Mouse (Mus musculus): ENCODE data around the gene Gm49373. TPM values are rescaled to one million over a fixed set of nuclear protein-coding genes. Genes with fewer than 3 reads are reported as not detected.
A peak's percentile ranks its signal among the peaks of the same experiment; 100 is the strongest.

Gene Gm49373
- polyA plus RNA-seq, 1 experiment from 2014 or later: 0.15 TPM

DNA sequence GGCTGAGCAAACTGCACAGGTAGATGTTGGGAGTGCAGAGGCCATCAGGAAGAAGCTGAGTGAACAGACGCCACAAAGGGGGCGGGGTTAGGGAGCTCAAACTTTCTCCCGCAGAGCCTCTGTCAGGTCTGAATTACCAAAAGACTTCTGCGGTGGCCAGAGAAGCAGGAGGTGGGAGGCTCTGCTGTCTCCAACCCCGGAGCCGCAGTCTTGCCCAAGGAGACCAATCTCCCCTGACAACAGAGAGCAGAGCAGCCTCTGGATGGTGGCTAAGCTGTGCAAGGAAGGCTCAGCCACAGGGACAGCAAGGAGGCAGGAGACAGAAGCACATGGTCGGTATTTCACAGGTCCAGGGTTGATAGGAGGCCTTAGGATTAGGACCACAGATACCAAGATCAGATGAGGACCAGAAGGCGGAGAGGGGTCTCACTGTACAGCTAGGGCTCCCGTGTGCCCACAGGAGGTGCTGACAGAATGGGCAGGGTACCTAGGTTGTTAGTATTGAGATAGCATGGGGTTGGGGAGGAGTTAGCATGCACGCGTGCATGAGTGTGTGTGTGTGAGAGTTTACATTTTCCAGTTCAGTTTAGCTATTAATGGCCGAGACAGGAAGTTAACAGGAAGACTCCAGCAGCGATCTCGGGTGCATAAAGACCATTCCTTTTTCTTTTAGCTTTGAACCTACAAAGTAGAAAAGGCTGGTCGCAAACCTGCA lies 27.7 kb upstream of the Gm49373 start:
- TF ChIP-seq CTCF (IDR thresholded peaks at IDR 0.05): no peak
- in situ Hi-C loops (cut with MboI; ENCODE audit: low pct_unique_long_range_greater_than_20kb): no loop called here
- no peaks in the 10 kb centered on the region for H3K27me3 ChIP-seq
- DNase-seq (ENCODE audit: low read depth, low spot score): no peak
- CTCF ChIA-PET: no interaction called here
- ATAC-seq: no peak
- POLR2A ChIA-PET: interaction anchor here (0.7 to 1.2 kb wide), 3 partner anchors 16 to 34 kb away, joined by 3 read pairs; no protein-coding TSS in a partner anchor

DNA sequence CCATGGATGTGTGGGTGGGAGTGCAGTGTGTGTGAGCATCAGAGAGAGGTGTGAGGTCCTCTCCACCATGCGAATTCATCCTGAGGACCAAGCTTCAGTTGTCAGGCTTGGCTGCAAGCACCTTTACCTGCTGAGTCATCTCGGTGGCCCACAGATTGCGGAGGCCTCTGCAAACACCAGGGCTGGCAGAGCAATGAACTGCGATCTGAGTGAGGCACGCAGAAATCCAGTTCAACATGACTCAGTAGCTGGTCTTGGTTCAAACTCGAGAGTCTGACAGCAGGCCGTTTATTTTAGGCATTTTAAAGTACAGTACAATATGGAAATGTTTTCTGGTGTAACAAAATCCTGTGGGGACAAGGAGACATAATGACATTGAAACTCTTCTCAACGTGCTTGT lies 24.9 kb upstream of the Gm49373 start:
- POLR2A ChIA-PET: interaction anchor here (0.5 kb wide), 1 partner anchor 66 kb away, joined by 7 read pairs; no protein-coding TSS in a partner anchor
- CTCF ChIA-PET: interaction anchor here (0.9 kb wide), 1 partner anchor 44 kb away, joined by 3 read pairs; no protein-coding TSS in a partner anchor

DNA sequence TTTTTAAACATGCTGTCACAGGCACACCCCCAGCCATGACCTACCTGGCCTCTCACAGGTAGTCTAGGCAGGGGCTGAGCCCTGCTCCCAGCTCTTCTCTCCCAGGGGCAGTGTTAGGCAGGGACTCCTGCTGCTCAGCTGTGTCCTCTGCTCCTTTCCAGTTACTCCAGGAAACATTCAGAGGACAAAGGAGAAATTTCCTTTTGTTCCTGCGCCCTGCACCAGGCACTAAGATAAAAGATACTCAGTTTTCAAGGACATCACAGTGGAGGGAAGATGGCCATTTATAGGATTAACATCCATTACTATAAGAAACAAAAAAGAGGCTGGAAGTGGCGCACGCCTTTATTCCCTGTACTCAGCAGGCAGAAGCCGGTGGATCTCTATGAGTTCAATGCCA lies 23.1 kb upstream of the Gm49373 start:
- no peaks in the 10 kb centered on the region for H3K27me3 ChIP-seq
- POLR2A ChIA-PET: no interaction called here
- DNase-seq (ENCODE audit: low read depth, low spot score) (no peak), ATAC-seq (no peak)
- CTCF ChIA-PET: no interaction called here
- in situ Hi-C loops (cut with MboI; ENCODE audit: low pct_unique_long_range_greater_than_20kb): no loop called here
- TF ChIP-seq CTCF (IDR thresholded peaks at IDR 0.05): no peak

More for the DNA sequence above, 24.9 kb upstream of the Gm49373 start:
- in situ Hi-C loops (cut with MboI; ENCODE audit: low pct_unique_long_range_greater_than_20kb): no loop called here
- no peaks in the 10 kb centered on the region for H3K27me3 ChIP-seq
- DNase-seq (ENCODE audit: low read depth, low spot score) (no peak), ATAC-seq (peak; percentile 31)
- TF ChIP-seq CTCF (IDR thresholded peaks at IDR 0.05): no peak

DNA sequence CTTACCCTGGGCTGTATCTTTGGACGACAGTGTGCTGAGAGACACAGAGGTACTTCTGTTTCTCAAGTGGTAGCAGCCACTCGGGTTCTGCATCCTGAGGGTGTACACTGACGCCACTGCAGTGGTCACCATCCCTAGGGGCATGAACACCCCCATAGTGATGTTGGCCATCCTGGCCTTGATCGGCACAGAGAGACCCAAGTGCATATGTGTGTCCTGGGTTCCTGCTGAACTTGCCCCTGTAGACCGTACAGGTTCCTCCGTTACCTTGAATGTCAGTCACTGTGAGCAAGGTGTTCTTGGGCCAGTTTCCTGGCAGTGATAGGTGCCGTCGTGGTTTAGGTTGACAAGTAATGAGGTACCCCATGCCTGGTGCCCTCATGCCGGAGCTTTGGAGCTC lies 20.5 kb upstream of the Gm49373 start:
- ChIA-PET POLR2A (no interaction called here), CTCF (interaction anchor here (1.5 kb wide), 1 partner anchor 20 kb away, joined by 4 read pairs; the partner anchor contains the start of gene Fdx1l)
- no peak for ATAC-seq
- no peaks in the 10 kb centered on the region for H3K27me3 ChIP-seq
- no peak for DNase-seq (ENCODE audit: low read depth, low spot score)
- TF ChIP-seq CTCF (IDR thresholded peaks at IDR 0.05): no peak
- in situ Hi-C loops (cut with MboI; ENCODE audit: low pct_unique_long_range_greater_than_20kb): no loop called here

DNA sequence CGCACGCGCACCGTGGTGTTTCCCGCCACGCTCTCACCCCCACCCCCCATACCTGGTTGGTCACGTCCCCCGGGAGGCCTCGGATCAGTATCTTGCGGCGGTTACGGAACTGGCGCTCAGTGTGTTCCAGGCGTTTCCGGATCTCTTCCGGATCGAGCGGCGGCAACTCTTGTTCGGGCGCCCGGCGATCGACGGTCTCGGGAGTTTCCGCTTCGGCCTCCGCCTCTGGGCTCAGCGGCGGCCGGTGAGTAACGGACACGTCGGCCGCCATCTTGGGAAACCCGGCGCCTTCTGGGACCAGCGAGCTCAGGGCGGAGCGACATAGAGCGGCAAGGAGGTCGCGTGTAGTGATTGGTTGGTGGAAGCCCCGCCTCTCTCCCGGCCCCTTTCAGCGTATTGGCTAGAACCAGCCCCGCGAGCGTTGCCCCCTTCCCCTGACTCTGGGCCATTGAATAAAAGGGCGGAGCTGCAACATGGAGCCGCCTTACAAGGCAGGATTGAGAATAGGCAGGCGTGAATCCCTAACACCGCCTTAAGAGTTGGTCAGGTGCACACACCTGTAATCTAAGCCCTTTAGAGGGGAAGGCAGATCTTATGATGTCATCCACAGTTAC lies 18.9 kb upstream of the Gm49373 start, which contains the start of the genes Gm38431 and Raver1:
TSS of gene Gm38431 (minus strand) at position 291 of the 614 bp plus-strand sequence.
TSS of gene Raver1 (minus strand) at position 302 of the 614 bp plus-strand sequence.
- ATAC-seq (peak; percentile 99), DNase-seq (ENCODE audit: low read depth, low spot score) (peak; percentile 80)
- in situ Hi-C loops (cut with MboI; ENCODE audit: low pct_unique_long_range_greater_than_20kb): no loop called here
- CTCF ChIA-PET: interaction anchor here (1.0 to 1.5 kb wide), 3 partner anchors 17 to 45 kb away, joined by 3 to 5 read pairs (median 4); partner anchors contain the start of gene Fdx1l
- no peaks in the 10 kb centered on the region for H3K27me3 ChIP-seq
- no peak for TF ChIP-seq CTCF (IDR thresholded peaks at IDR 0.05)
- POLR2A ChIA-PET: interaction anchor here (1.2 kb wide), 1 partner anchor 39 kb away, joined by 6 read pairs; the partner anchor contains the start of gene Tyk2

DNA sequence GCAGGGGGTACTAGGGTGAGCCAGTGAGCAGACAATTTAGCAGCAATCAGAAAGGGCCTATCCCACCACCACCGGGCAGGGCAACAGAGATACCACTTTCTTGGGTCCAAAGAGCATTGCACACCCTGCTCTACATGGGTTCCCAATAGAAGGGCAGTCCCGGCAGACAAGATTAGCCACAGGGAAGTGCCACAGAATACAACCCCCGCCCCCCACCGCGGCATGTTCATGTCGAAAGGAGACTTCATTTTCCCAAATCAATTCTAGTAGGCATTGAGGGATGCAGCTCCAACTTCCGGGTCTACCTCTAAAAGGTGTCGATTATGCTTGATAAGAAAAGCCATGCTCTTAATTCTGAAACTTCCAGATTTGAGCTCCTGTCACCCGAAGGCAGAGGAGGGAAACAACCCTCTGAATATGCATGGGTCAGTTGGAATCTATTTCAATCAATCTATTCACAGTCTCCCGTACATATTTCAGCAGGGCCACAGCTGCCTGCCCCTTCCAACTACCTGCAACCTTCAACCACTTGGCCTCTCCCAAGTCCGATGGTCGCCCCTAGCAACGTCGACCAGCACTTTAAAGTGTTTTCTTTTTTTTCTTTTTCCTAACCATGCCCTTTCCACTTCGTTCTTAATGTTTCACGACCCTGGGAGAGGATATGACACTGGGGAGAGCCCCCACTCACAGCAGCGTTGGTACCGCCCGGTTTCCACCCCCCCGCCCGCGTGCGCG lies 18.2 kb upstream of the Gm49373 start:
- ATAC-seq: peak; percentile 18
- CTCF ChIA-PET: interaction anchor here (1.0 kb wide), 1 partner anchor 18 kb away, joined by 3 read pairs; no protein-coding TSS in a partner anchor
- POLR2A ChIA-PET: interaction anchor here (0.8 to 1.2 kb wide), 2 partner anchors 15 to 40 kb away, joined by 4 to 6 read pairs; partner anchors contain the start of gene Tyk2
- in situ Hi-C loops (cut with MboI; ENCODE audit: low pct_unique_long_range_greater_than_20kb): no loop called here
- no peak for TF ChIP-seq CTCF (IDR thresholded peaks at IDR 0.05)
- DNase-seq (ENCODE audit: low read depth, low spot score): no peak
- H3K27me3 ChIP-seq: no peaks in the 10 kb centered on the region

DNA sequence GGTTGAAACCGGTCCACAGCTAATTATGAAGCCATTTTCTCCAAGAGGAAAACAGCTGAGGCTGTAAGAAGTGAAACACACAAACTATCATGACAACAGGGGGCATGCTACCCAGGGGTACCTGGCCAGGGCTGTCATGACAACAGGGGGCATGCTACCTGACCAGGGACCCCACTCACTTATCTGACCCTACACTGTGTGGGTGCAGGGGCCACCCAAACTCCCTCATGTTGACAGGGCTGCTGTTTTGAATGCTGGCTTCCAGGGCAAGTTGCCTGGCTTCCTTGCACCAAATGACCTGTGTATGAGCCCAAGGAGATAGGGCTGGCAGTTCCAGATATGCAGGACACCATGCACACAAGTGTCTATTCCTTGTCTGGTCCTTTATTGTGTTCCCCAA lies 17.6 kb upstream of the Gm49373 start:
- in situ Hi-C loops (cut with MboI; ENCODE audit: low pct_unique_long_range_greater_than_20kb): no loop called here
- no peak for DNase-seq (ENCODE audit: low read depth, low spot score)
- ChIA-PET CTCF (interaction anchor here (1.0 kb wide), 1 partner anchor 32 kb away, joined by 3 read pairs; no protein-coding TSS in a partner anchor), POLR2A (interaction anchor here (0.6 to 0.8 kb wide), 2 partner anchors 13 to 15 kb away, joined by 4 to 6 read pairs; no protein-coding TSS in a partner anchor)
- TF ChIP-seq CTCF (IDR thresholded peaks at IDR 0.05): no peak
- no peak for ATAC-seq
- H3K27me3 ChIP-seq: no peaks in the 10 kb centered on the region

DNA sequence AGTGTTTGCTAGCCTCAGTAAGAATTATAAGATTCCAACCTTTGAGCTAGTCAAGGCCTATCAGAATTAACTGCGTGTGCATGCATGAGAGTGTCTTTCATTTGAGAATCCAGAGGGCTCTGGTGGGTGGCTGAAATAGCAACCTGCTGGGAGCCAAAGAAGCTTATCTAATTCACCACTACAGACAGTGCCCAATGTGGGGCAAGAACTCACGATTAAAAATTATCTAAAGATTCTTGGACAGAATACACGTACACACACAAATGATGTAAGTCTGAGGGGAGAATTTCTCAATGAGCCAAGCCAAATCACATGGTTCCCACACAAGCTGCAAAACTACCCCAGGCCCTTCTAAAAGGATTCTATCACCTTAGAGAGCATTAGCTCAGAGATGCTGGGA lies 10.4 kb upstream of the Gm49373 start:
- in situ Hi-C loops (cut with MboI; ENCODE audit: low pct_unique_long_range_greater_than_20kb): no loop called here
- ATAC-seq (no peak), DNase-seq (ENCODE audit: low read depth, low spot score) (no peak)
- POLR2A ChIA-PET: interaction anchor here (1.7 kb wide), 1 partner anchor 10 kb away, joined by 7 read pairs; the partner anchor contains the start of genes Fdx1l and Gm49373
- H3K27me3 ChIP-seq: no peaks in the 10 kb centered on the region
- CTCF ChIA-PET: no interaction called here
- TF ChIP-seq CTCF (IDR thresholded peaks at IDR 0.05): no peak

DNA sequence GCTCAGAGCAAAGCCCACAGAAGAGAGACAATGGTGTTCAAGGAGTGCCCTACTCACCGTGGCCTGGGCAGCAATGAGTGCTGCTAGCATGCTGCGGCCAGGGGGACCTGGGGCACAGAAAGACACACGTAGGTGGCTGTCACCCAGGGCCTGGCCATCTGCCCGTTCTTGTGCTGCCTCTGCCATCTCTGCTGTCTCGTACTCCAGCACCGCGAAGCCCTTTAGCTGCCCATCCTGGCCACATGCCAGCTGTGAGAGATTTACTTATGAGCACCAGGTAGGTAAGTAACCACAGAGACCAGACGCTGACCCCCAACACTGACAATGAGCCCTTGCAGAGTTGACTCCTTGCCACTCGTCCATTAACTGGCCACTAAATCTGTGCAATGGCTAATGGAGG lies 8.2 kb upstream of the Gm49373 start:
- POLR2A ChIA-PET: interaction anchor here (1.3 kb wide), 1 partner anchor 13 kb away, joined by 6 read pairs; no protein-coding TSS in a partner anchor
- no peaks in the 10 kb centered on the region for H3K27me3 ChIP-seq
- CTCF ChIA-PET: no interaction called here
- TF ChIP-seq CTCF (IDR thresholded peaks at IDR 0.05): no peak
- DNase-seq (ENCODE audit: low read depth, low spot score) (no peak), ATAC-seq (no peak)
- in situ Hi-C loops (cut with MboI; ENCODE audit: low pct_unique_long_range_greater_than_20kb): no loop called here

DNA sequence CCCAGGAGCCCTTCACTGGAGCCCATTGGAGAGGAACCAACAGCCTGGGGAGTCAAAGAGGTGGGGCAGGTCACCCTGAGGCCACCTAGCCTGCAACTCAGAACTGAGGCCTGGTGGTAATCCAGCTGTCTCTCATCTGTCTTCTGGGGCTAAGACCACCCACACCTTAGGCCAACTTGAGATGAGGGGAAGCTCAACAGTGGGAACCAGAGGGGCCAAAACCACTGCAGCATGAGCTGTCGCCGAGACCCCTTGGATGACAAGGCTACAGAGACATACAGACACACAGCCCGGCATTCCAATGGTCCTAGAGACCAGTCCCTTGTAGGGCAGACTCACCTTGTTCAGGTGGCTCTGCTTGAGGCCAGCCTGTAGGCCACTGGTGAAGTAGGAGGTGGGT lies 2.7 kb upstream of the Gm49373 start:
- ChIA-PET POLR2A (interaction anchor here (1.0 kb wide), 1 partner anchor 15 kb away, joined by 4 read pairs; no protein-coding TSS in a partner anchor), CTCF (no interaction called here)
- in situ Hi-C loops (cut with MboI; ENCODE audit: low pct_unique_long_range_greater_than_20kb): no loop called here
- DNase-seq (ENCODE audit: low read depth, low spot score) (no peak), ATAC-seq (no peak)
- no peaks in the 10 kb centered on the region for H3K27me3 ChIP-seq
- no peak for TF ChIP-seq CTCF (IDR thresholded peaks at IDR 0.05)
